Mouse (Mus musculus): ENCODE data around the gene Sae1. TPM values are rescaled to one million over a fixed set of nuclear protein-coding genes. Genes with fewer than 3 reads are reported as not detected.

The Sae1 gene
- polyA plus RNA-seq, 1 experiment from 2014 or later: 310 TPM

Other genes with a start within 250 kb of the Sae1 start
- 19.5 and 19.8 TPM in 2 replicates for gene Meis3, start 212.7 kb downstream of the Sae1 start, polyA plus RNA-seq (2015; fragmentation: Nextera tagmentation; extraction: Ambion mirVana)
- 13.8 and 14.9 TPM in 2 replicates for gene Dhx34, start 165.8 kb downstream of the Sae1 start, polyA plus RNA-seq (2015; fragmentation: Nextera tagmentation; extraction: Ambion mirVana)
- 0.44 and 0.53 TPM in 2 replicates for gene C5ar2, start 143.7 kb downstream of the Sae1 start, polyA plus RNA-seq (2015; fragmentation: Nextera tagmentation; extraction: Ambion mirVana)
- gene C5ar1, start 128.3 kb downstream of the Sae1 start, polyA plus RNA-seq (2015; fragmentation: Nextera tagmentation; extraction: Ambion mirVana): 3.4 and 3.6 TPM in 2 replicates
- gene Inafm1, start 114.2 kb downstream of the Sae1 start, polyA plus RNA-seq (2015; fragmentation: Nextera tagmentation; extraction: Ambion mirVana): 12.1 and 12.3 TPM in 2 replicates
- gene Ccdc9, start 101.0 kb downstream of the Sae1 start, polyA plus RNA-seq (2015; fragmentation: Nextera tagmentation; extraction: Ambion mirVana): 20.1 and 25.9 TPM in 2 replicates
- gene Bbc3, start 79.4 kb downstream of the Sae1 start, polyA plus RNA-seq (2015; fragmentation: Nextera tagmentation; extraction: Ambion mirVana): 12.4 and 14.3 TPM in 2 replicates
- gene Zc3h4, start 13.1 kb upstream of the Sae1 start, polyA plus RNA-seq (2015; fragmentation: Nextera tagmentation; extraction: Ambion mirVana): 13.1 and 13.2 TPM in 2 replicates
- gene Tmem160, start 65.0 kb upstream of the Sae1 start, polyA plus RNA-seq (2015; fragmentation: Nextera tagmentation; extraction: Ambion mirVana): 34.8 and 39.1 TPM in 2 replicates
- gene Npas1, start 89.9 kb upstream of the Sae1 start, polyA plus RNA-seq (2015; fragmentation: Nextera tagmentation; extraction: Ambion mirVana): 0.38 and 0.39 TPM in 2 replicates
- 16.4 and 17.8 TPM in 2 replicates for gene Arhgap35, start 227.2 kb upstream of the Sae1 start, polyA plus RNA-seq (2015; fragmentation: Nextera tagmentation; extraction: Ambion mirVana)